Mouse (Mus musculus): Measurements from ENCODE around the gene Galnt14. TPM values are rescaled to one million over a fixed set of nuclear protein-coding genes. Genes with fewer than 3 reads are reported as not detected.

Gene Galnt14
- total RNA-seq, 2 experiments from 2014 or later, result not detected

- DNase-seq, result no peak
These were observed 47.0 kb downstream of the Galnt14 start for GRCm38 (mm10) chr17:73663237-73663636.

- no peak for DNase-seq
These were observed 51.4 kb downstream of the Galnt14 start for GRCm38 (mm10) chr17:73658731-73659445.

GRCm38 (mm10) chr17:73656373-73656772 is 53.9 kb downstream of the Galnt14 start:
- DNase-seq, result no peak

GRCm38 (mm10) chr17:73654261-73654660 is 56.0 kb downstream of the Galnt14 start:
- DNase-seq, result no peak

GRCm38 (mm10) chr17:73649371-73649770 is 60.9 kb downstream of the Galnt14 start:
- DNase-seq, result no peak

- DNase-seq, result no peak
These were observed 68.6 kb downstream of the Galnt14 start for GRCm38 (mm10) chr17:73641676-73642075.

GRCm38 (mm10) chr17:73640117-73640480 is 70.2 kb downstream of the Galnt14 start:
- DNase-seq, result no peak

GRCm38 (mm10) chr17:73639401-73640116 is 70.7 kb downstream of the Galnt14 start:
- DNase-seq, result no peak

GRCm38 (mm10) chr17:73636988-73637387 is 73.3 kb downstream of the Galnt14 start:
- no peak for DNase-seq

GRCm38 (mm10) chr17:73634896-73635295 is 75.4 kb downstream of the Galnt14 start:
- no peak for DNase-seq

- no peak for DNase-seq
These were observed 76.1 kb downstream of the Galnt14 start for GRCm38 (mm10) chr17:73633991-73634710.

GRCm38 (mm10) chr17:73628263-73628914 is 81.9 kb downstream of the Galnt14 start:
- DNase-seq, result no peak

GRCm38 (mm10) chr17:73626912-73627311 is 83.3 kb downstream of the Galnt14 start:
- no peak for DNase-seq

- no peak for DNase-seq
These were observed 90.2 kb downstream of the Galnt14 start for GRCm38 (mm10) chr17:73620049-73620448.

GRCm38 (mm10) chr17:73602552-73603478 is 107.4 kb downstream of the Galnt14 start:
- DNase-seq, result peak in 1 of 2 experiments; percentile 0

GRCm38 (mm10) chr17:73599923-73600322 is 110.3 kb downstream of the Galnt14 start:
- no peak for DNase-seq

- DNase-seq, result no peak
These were observed 118.2 kb downstream of the Galnt14 start for GRCm38 (mm10) chr17:73592081-73592480.

- no peak for DNase-seq
These were observed 122.7 kb downstream of the Galnt14 start for GRCm38 (mm10) chr17:73587573-73587972.

- no peak for DNase-seq
These were observed 136.1 kb downstream of the Galnt14 start for GRCm38 (mm10) chr17:73574186-73574585.

GRCm38 (mm10) chr17:73572881-73573280 is 137.4 kb downstream of the Galnt14 start:
- no peak for DNase-seq

GRCm38 (mm10) chr17:73572440-73572839 is 137.8 kb downstream of the Galnt14 start:
- peak; percentile 28 to 58 for DNase-seq

Data from heart, adult 18-20 months (tissue).